In genomic region chr10:122569546-122570202, GRCm38 (mm10) we compare ENCODE assay signal across 12 mouse cellular contexts.
A peak's percentile ranks its signal among the peaks of the same experiment; 100 is the strongest.
DNase-seq lines count a peak whose midpoint lies in the region; ATAC-seq and TF ChIP-seq lines count a peak whose summit lies in the region.
"Had no signal": no experiment of that assay in that cellular context is flagged by ENCODE, and none has a peak within 500 bp of the region (broad histone marks: within the 10 kb centered on the region; RNA-seq: fewer than 3 reads in every experiment).

No protein-coding gene starts in this region.

- no peaks in the 10 kb centered on the region for H3K27me3 ChIP-seq in liver, postnatal 0 days (ENCODE audit: insufficient read depth, low read length)
- H3K27me3 ChIP-seq: liver, embryonic 13.5 days had no signal

- peak; percentile 18 to 33 for DNase-seq in left cerebral cortex, adult 18-20 months (ENCODE audit: low spot score in 2 of 2)
- DNase-seq in left cerebral cortex, adult 2 months (ENCODE audit: extremely low spot score in 1 of 2, low spot score in 2 of 2) = no peak
- peak; percentile 30 for DNase-seq in 416B (ENCODE audit: low read depth)
- no peak for DNase-seq in liver, postnatal 0 days
- DNase-seq in adrenal gland, postnatal 4 days (ENCODE audit: low spot score in 2 of 2) = no peak
- no peak for DNase-seq in adrenal gland, postnatal 25 days
- DNase-seq: heart, postnatal 4 days; layer of hippocampus, postnatal 36 days; liver, embryonic 13.5 days; thymus, postnatal 25 days had no signal

- peaks cover 3% of the 10 kb centered on the region; the same call in 1 of the 2 replicates for H3K4me1 ChIP-seq in bone marrow, adult 2 months (ENCODE audit: control insufficient read depth, insufficient read depth, low read length)
- H3K4me1 ChIP-seq in liver, postnatal 0 days (ENCODE audit: insufficient read depth) = peaks cover 4% of the 10 kb centered on the region; the same call in 1 of the 2 replicates
- H3K4me1 ChIP-seq: liver, embryonic 13.5 days had no signal

- 23% methylated on average over 13 of the region's 13 CpGs for WGBS in bone marrow, adult 2 months
- 50% methylated on average over 13 of the region's 13 CpGs for WGBS in liver, postnatal 0 days (ENCODE audit: insufficient replicate concordance)

- H3K9ac ChIP-seq in liver, postnatal 0 days (replicated peaks) = no peak overlapping the region
- H3K9ac ChIP-seq: liver, embryonic 13.5 days had no signal

- H3K4me3 ChIP-seq in left cerebral cortex, adult 2 months = no peak overlapping the region
- H3K4me3 ChIP-seq in bone marrow, adult 2 months (replicated peaks; ENCODE audit: control insufficient read depth, low read depth, low read length) = peak overlapping the region; percentile 11
- no peak overlapping the region for H3K4me3 ChIP-seq in liver, postnatal 0 days (ENCODE audit: low read depth, low read length)
- H3K4me3 ChIP-seq: liver, embryonic 13.5 days had no signal

- peak; percentile 74 for ATAC-seq in liver, postnatal 0 days

- no peak for TF ChIP-seq POLR2A in bone marrow, adult 2 months (IDR thresholded peaks at IDR 0.05; ENCODE audit: borderline replicate concordance, control insufficient read depth, low read depth, low read length)

- no peak for TF ChIP-seq CTCF in left cerebral cortex, adult 2 months (IDR thresholded peaks at IDR 0.05)
- TF ChIP-seq CTCF in bone marrow, adult 2 months (IDR thresholded peaks at IDR 0.05; ENCODE audit: control insufficient read depth, insufficient read depth, low read length) = no peak
- TF ChIP-seq CTCF in liver, postnatal 0 days (IDR thresholded peaks at IDR 0.05; ENCODE audit: low read depth) = no peak

- 0 out of 2 replicates have a peak overlapping the region, but pooled peaks have one; percentile 18 for H3K4me2 ChIP-seq in liver, postnatal 0 days (ENCODE audit: low read depth, low read length)
- H3K4me2 ChIP-seq: liver, embryonic 13.5 days had no signal

- intact Hi-C loops in left cerebral cortex, adult 2 months (cut with DNase I) = loop anchor here (2.0 to 5.0 kb wide), 2 partner anchors 109 to 148 kb away; partner anchors contain the start of gene Ppm1h

- H3K36me3 ChIP-seq in liver, postnatal 0 days (replicated peaks; ENCODE audit: insufficient read depth, low read length) = no peaks in the 10 kb centered on the region
- H3K36me3 ChIP-seq: liver, embryonic 13.5 days had no signal

- no peaks in the 10 kb centered on the region for H3K9me3 ChIP-seq in liver, postnatal 0 days (ENCODE audit: low read length)
- H3K9me3 ChIP-seq: liver, embryonic 13.5 days had no signal

- H3K27ac ChIP-seq in left cerebral cortex, adult 2 months = no peak overlapping the region
- peak overlapping the region; percentile 80 for H3K27ac ChIP-seq in bone marrow, adult 2 months (ENCODE audit: control insufficient read depth, insufficient read depth, low read depth, low read length, poor library complexity)
- peak overlapping the region; percentile 44; the same call in 1 of the 2 replicates for H3K27ac ChIP-seq in liver, postnatal 0 days (ENCODE audit: low read depth)
- H3K27ac ChIP-seq: kidney, postnatal 0 days; liver, embryonic 13.5 days had no signal

- TF ChIP-seq EP300 in liver, postnatal 0 days (IDR thresholded peaks at IDR 0.05; ENCODE audit: low read depth) = no peak

Comparison
In these comparisons a context has a peak if more than half of its experiments do, and no peak if none do; other contexts are left out.
1. DNase-seq: peak in left cerebral cortex, adult 18-20 months (2 of 2) and 416B (single experiment); none in left cerebral cortex, adult 2 months (0 of 2), liver, postnatal 0 days (single experiment), adrenal gland, postnatal 4 days (0 of 2) and adrenal gland, postnatal 25 days (single experiment).